Mouse (Mus musculus) midbrain, embryonic 11.5 days (tissue): Measurements from ENCODE around the gene Atg10. TPM values are rescaled to one million over a fixed set of nuclear protein-coding genes. Genes with fewer than 3 reads are reported as not detected.

ENCODE experiments used
- ATAC-seq: fragments of 200-750 bp; cut with Nextera tagmentation; 2 replicates; pipeline ENCODE4 v1.8.0; 2017; ENCODE audit warnings: moderate TSS enrichment, moderate library complexity; ENCODE audit not compliant: low FRiP score
- DNase-seq: peaks from one replicate; pipeline ENCODE4 v3.0.0; 2015; ENCODE audit warnings: low spot score; ENCODE audit errors: missing footprints
- H3K27ac ChIP-seq: fragments of 300-500 bp; sonication (generic); 2 replicates; pipeline ENCODE4 v1.5.1; 2014; ENCODE audit warnings: low read depth, low read length
- H3K27me3 ChIP-seq: fragments of 300-500 bp; sonication (generic); 2 replicates; pipeline ENCODE4 v1.6.1; 2014; ENCODE audit warnings: mild to moderate bottlenecking, low read length, moderate library complexity, mixed read lengths; ENCODE audit not compliant: control insufficient read depth, insufficient read depth
- H3K36me3 ChIP-seq: fragments of 300-500 bp; sonication (generic); 2 replicates; pipeline ENCODE4 v1.6.1; 2014; ENCODE audit warnings: mild to moderate bottlenecking, low read length, moderate library complexity, mixed read lengths; ENCODE audit not compliant: control insufficient read depth, insufficient read depth
- H3K4me1 ChIP-seq: fragments of 300-500 bp; sonication (generic); 2 replicates; pipeline ENCODE4 v1.6.1; 2014; ENCODE audit warnings: low read length; ENCODE audit not compliant: control insufficient read depth, insufficient read depth
- H3K4me2 ChIP-seq: fragments of 300-500 bp; sonication (generic); 2 replicates; pipeline ENCODE4 v1.6.1; 2014; ENCODE audit warnings: mild to moderate bottlenecking, moderate library complexity
- H3K4me3 ChIP-seq: fragments of 300-500 bp; sonication (generic); 2 replicates; pipeline ENCODE4 v1.5.1; 2014; ENCODE audit warnings: low read depth, low read length
- H3K9ac ChIP-seq: fragments of 300-500 bp; sonication (generic); 2 replicates; pipeline ENCODE4 v1.6.1; 2014; ENCODE audit warnings: low read length
- H3K9me3 ChIP-seq: fragments of 300-500 bp; sonication (generic); 2 replicates; pipeline ENCODE4 v1.6.1; 2016; ENCODE audit warnings: low read length; ENCODE audit not compliant: control insufficient read depth
- WGBS: fragments of 180-500 bp; shearing (Covaris S2); extraction: QIAGEN DNeasy Blood & Tissue Kit; methylation state at CpG from one replicate; pipeline ENCODE4 v1.1.7; 2014; 5-methylcytosine and 5-hydroxymethylcytosine counted together
- polyA plus RNA-seq: library from polyadenylated mRNA; unstranded; fragments of >200 nt; fragmentation: Nextera tagmentation; extraction: Ambion mirVana; gene quantifications from 2 replicates; pipeline ENCODE4 v1.2.1, GENCODE M21; 2014

The Atg10 gene
- polyA plus RNA-seq, 1 experiment from 2014 or later, result 14.7 TPM

DNA sequence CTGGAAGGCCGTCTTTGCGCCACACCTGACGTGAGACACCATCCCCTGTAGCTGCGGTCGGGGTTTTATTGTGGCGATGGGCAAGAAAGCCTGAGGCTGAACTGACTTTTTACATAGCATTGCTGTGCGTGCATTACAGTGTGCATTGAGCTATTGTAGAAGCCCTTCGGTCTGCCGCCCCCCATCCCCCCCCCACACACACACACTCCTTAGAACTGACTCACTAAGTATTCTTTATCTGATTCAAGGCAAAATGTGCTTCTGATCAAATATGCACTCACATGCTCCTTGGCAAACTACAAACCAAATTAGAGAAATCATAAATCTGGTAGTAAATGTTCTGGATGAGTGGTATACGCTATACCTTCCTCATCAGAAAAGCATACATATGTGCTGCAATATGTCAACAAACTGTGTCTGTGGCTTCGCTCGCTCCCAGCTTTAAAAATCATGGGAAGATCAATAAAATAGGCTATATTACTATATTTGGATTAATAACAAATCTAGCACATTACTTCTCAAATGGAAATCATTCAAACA, 137.3 kb downstream of the Atg10 start:
- no peak for ATAC-seq

DNA sequence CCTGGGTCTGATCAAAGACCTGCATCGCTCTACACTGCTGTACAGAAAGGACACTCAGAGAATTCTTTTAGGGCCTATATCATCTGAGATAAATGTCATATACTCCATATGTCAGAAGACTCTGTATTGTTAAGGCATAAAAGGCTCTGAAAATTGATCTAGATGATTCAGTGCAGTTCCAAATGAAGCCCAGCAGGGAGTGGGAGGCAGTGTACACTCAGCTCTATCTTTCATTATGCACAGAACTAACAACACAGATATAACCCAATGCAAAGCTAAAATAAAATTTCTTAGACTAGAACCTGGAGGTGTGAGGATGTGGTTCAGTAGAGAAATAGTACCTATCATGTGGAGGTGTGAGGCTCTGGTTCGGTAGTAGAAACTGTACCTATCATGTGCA, 151.4 kb downstream of the Atg10 start:
- Histone ChIP-seq H3K4me1 (no peaks in the 10 kb centered on the region), H3K27me3 (no peaks in the 10 kb centered on the region), H3K4me3 (no peak overlapping the region), H3K9me3 (no peaks in the 10 kb centered on the region), H3K4me2 (no peak overlapping the region), H3K9ac (no peak overlapping the region), H3K36me3 (no peaks in the 10 kb centered on the region), H3K27ac (no peak overlapping the region)
- 88% methylated on average over 2 of the region's 2 CpGs for WGBS
- no peak for DNase-seq
- ATAC-seq, result no peak

More for the DNA sequence above, 137.3 kb downstream of the Atg10 start:
- WGBS, result 92% methylated on average over 12 of the region's 12 CpGs
- no peaks in the 10 kb centered on the region for H3K36me3 ChIP-seq
- H3K4me2 ChIP-seq, result no peak overlapping the region
- no peaks in the 10 kb centered on the region for H3K9me3 ChIP-seq
- no peaks in the 10 kb centered on the region for H3K4me1 ChIP-seq
- H3K9ac ChIP-seq, result no peak overlapping the region
- H3K4me3 ChIP-seq, result no peak overlapping the region
- no peak overlapping the region for H3K27ac ChIP-seq
- no peaks in the 10 kb centered on the region for H3K27me3 ChIP-seq
- no peak for DNase-seq

DNA sequence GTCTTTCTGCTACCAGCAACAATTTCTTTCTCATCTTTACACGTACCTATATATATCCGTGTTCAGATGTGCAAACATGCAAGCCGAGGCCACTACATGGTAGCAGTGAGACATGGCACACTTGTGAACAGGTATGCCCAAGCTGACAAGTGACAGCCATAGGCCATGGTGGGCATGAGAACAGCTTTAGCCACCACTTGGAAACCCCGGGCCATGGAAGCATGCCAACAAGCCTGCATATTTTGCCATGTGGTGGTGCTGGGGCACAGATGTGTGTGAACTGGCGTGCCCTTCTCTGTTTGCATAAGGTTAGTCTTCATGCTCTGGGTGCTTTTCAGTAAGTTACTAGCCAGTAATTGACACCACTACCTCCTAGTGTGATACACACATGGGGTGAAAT, 162.9 kb downstream of the Atg10 start:
- 87% methylated on average over 5 of the region's 5 CpGs for WGBS
- no peak for ATAC-seq
- no peaks in the 10 kb centered on the region for H3K36me3 ChIP-seq

DNA sequence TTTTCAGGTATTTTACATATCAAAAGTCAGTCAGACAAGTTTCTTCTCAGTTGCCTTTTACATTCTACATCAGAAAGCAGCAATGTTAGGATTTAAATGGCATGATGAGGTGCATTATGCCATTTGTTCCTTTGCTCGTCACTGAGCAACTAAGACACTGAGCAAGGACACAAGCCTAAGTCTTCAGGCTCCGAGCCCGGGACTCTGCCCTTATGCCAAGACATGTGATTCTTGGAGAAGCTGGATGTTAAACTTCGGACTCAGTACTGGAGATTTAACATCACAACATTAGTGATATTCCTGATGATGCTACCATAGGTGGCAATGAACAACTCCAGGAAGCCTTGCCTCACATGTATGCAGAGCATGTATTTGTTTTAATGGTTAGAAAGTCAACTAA, 175.6 kb downstream of the Atg10 start:
- Histone ChIP-seq H3K27ac (no peak overlapping the region), H3K4me1 (no peaks in the 10 kb centered on the region), H3K9ac (no peak overlapping the region), H3K36me3 (no peaks in the 10 kb centered on the region), H3K4me2 (no peak overlapping the region), H3K4me3 (no peak overlapping the region), H3K9me3 (no peaks in the 10 kb centered on the region), H3K27me3 (no peaks in the 10 kb centered on the region)
- DNase-seq, result peak; percentile 19
- 88% methylated on average over 4 of the region's 4 CpGs for WGBS
- ATAC-seq, result no peak

More for the DNA sequence above, 162.9 kb downstream of the Atg10 start:
- H3K27ac ChIP-seq, result no peak overlapping the region
- no peaks in the 10 kb centered on the region for H3K27me3 ChIP-seq
- no peaks in the 10 kb centered on the region for H3K9me3 ChIP-seq
- no peak overlapping the region for H3K4me3 ChIP-seq
- H3K4me2 ChIP-seq, result no peak overlapping the region
- H3K9ac ChIP-seq, result no peak overlapping the region
- no peak for DNase-seq
- H3K4me1 ChIP-seq, result no peaks in the 10 kb centered on the region

DNA sequence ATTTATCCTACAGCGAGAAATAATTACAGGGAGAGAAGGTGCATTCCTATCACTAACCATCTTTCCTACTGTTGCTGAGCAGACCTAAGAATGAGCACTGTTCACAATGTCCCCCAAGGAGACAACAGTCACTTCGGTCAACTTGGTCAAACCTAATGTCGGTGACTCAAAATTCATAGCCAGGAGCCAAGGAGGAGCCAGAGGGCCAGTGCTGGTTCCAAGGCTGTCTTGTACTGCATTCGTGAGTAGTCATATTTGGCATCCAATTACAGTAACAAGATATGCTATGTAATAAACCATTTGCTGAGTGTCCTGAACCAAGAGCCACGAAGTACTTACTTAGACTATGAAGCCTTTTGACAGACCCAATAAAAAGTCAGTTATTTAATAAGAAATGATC, 176.9 kb downstream of the Atg10 start:
- no peaks in the 10 kb centered on the region for H3K4me1 ChIP-seq
- no peak overlapping the region for H3K27ac ChIP-seq
- no peak for ATAC-seq
- no peak overlapping the region for H3K9ac ChIP-seq
- DNase-seq, result peak; percentile 69
- no peaks in the 10 kb centered on the region for H3K27me3 ChIP-seq
- no peaks in the 10 kb centered on the region for H3K9me3 ChIP-seq
- 91% methylated on average over 5 of the region's 5 CpGs for whole genome bisulfite sequencing
- no peak overlapping the region for H3K4me3 ChIP-seq
- H3K4me2 ChIP-seq, result no peak overlapping the region
- no peaks in the 10 kb centered on the region for H3K36me3 ChIP-seq

DNA sequence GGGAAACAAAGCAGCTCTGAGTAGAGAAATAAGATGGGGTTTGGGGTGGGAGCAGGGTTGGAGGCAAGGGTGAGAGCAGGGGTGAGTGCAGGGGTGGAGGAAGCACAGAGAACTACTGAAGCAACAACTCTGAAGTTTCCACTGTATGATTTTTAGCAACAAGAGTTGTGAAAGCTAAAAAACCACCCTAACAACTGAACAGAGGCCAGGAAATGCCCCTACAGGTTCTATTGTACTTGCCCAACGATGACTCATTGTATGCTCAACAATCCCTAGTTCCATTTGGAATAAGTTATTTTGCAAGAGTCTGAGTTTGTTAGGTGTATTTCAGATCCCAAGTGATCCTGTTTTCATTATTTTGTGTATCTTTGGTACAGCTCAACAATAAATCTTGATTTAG, 182.5 kb downstream of the Atg10 start:
- Histone ChIP-seq H3K4me3 (no peak overlapping the region), H3K27me3 (no peaks in the 10 kb centered on the region), H3K9me3 (no peaks in the 10 kb centered on the region), H3K4me1 (no peaks in the 10 kb centered on the region), H3K27ac (no peak overlapping the region), H3K36me3 (no peaks in the 10 kb centered on the region), H3K9ac (no peak overlapping the region), H3K4me2 (no peak overlapping the region)
- DNase-seq (no peak), ATAC-seq (no peak)
- WGBS, result 85% methylated on average over 1 of the region's 1 CpGs

DNA sequence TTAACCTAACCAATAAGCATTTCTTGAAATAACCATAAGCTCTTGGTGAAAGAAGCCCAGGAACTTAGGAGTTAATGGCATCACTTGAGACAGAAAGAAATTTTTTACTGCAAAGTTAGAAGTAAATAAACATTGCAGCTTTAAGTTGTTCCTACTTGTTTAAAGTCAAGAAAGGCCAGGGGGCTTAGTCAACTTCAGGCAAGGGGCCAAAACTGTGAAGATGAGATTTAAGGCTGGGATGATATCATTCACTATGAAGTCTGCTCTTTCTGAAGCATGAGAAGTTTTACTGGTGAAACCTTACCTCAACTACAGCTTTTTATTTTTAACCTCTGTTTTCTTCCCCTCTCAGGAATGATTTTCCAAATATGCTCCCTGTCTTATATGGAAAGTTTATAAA, 183.3 kb downstream of the Atg10 start:
- Histone ChIP-seq H3K4me2 (no peak overlapping the region), H3K36me3 (no peaks in the 10 kb centered on the region), H3K9ac (no peak overlapping the region), H3K4me3 (no peak overlapping the region), H3K27me3 (no peaks in the 10 kb centered on the region), H3K27ac (no peak overlapping the region), H3K4me1 (no peaks in the 10 kb centered on the region), H3K9me3 (no peaks in the 10 kb centered on the region)
- ATAC-seq (no peak), DNase-seq (no peak)

DNA sequence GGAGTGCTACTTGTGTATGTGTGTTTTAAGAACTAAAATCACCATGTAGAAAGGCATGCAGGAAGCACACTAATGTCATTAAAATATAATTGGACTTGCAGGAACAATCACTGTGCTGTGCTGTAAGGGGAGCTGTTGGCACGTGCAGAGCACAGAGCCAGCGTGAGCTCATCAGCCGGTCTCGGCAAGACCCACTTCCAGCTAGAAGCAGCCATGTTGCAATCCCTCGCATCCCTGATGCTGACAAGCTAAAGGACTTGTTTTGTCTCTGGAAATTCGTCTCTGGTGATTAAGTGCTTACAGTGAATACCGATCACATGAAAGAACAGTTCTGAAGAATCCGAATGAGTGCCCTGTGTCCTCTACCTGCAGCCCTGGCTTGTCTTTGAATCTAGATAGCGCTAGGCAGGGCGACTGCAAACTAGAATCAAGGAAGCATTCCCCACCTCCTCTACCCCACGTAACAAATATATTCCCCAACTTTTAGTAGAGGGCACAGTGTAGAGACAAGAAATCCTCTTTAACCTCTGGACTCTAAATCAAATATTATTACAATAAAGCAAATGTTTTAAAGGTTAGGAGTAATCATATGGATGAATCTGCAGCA, 184.5 kb downstream of the Atg10 start:
- DNase-seq, result peak; percentile 78
- 66% methylated on average over 11 of the region's 11 CpGs for WGBS
- Histone ChIP-seq H3K36me3 (no peaks in the 10 kb centered on the region), H3K4me1 (no peaks in the 10 kb centered on the region), H3K9ac (no peak overlapping the region), H3K4me2 (no peak overlapping the region), H3K4me3 (no peak overlapping the region), H3K27ac (no peak overlapping the region), H3K9me3 (no peaks in the 10 kb centered on the region), H3K27me3 (no peaks in the 10 kb centered on the region)
- peak; percentile 70; the same call in 1 of the 2 replicates for ATAC-seq

DNA sequence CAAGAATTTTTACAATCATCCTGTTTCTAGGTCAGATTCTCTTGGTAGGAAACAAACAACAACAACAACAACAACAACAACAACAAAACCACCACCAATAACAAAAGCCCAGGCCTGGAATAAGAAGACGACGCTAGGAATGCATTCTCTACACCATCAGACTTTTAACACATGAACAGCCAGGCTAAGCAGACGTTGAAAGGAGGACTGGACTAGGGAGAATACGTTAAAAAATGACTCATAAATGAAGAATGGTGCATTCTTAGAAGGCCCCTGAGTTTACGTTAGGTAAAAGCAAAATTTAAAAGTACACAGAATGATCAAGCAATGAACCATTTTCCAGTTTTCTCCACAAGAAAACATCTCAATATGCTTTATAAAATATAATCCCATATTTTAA, 185.1 kb downstream of the Atg10 start:
- no peak for ATAC-seq
- H3K4me1 ChIP-seq, result no peaks in the 10 kb centered on the region

More for the DNA sequence above, 185.1 kb downstream of the Atg10 start:
- DNase-seq, result peak; percentile 60
- 86% methylated on average over 5 of the region's 5 CpGs for WGBS
- H3K36me3 ChIP-seq, result no peaks in the 10 kb centered on the region
- no peak overlapping the region for H3K4me2 ChIP-seq
- H3K27ac ChIP-seq, result no peak overlapping the region
- no peak overlapping the region for H3K4me3 ChIP-seq
- no peaks in the 10 kb centered on the region for H3K27me3 ChIP-seq
- no peak overlapping the region for H3K9ac ChIP-seq
- no peaks in the 10 kb centered on the region for H3K9me3 ChIP-seq
